Mouse (Mus musculus): ENCODE measurements around the gene Smu1. TPM values are rescaled to one million over a fixed set of nuclear protein-coding genes. Genes with fewer than 3 reads are reported as not detected.
A peak's percentile ranks its signal among the peaks of the same experiment; 100 is the strongest.

Smu1 gene
- polyA plus RNA-seq, 1 experiment from 2014 or later, result 159 TPM

DNA sequence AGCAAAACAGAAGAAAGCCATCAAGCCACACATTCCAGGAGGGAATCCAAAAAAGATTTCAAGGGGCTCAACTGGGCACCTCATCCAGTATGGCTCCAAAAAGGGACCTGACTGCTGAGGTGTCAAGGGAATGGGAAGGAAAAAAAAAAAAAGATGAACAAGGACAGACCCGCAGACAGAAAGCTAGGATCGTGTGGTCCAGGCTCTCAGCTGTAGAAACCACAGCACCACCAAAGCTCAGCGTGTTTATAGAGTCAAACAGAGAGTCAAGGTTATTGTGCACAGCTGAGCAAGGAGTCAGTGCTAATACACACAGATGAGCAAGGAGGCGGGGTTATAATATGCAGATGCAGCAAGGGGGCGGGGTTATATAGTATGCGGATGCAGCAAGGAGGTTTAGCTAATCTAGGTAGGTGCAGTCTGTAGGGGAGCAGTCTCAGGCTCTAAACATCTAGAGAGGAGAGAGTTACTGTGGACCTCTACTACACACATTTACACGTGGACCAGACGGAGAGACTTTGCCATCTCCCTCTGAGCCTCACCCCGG is 28.0 kb upstream of the Smu1 start:
- ATAC-seq (ENCODE audit: insufficient number of reproducible peaks, insufficient read depth, low FRiP score, low TSS enrichment, low read depth), result no peak
- Histone ChIP-seq H3K9ac (replicated peaks) (no peak overlapping the region), H3K36me3 (no peaks in the 10 kb centered on the region), H3K27me3 (no peaks in the 10 kb centered on the region), H3K4me3 (replicated peaks) (no peak overlapping the region), H3K27ac (no peak overlapping the region), H3K4me1 (replicated peaks) (peaks cover 14% of the 10 kb centered on the region), H3K9me3 (no peaks in the 10 kb centered on the region), H3K4me2 (no peak overlapping the region)
- WGBS, result 81% methylated on average over 9 of the region's 9 CpGs

DNA sequence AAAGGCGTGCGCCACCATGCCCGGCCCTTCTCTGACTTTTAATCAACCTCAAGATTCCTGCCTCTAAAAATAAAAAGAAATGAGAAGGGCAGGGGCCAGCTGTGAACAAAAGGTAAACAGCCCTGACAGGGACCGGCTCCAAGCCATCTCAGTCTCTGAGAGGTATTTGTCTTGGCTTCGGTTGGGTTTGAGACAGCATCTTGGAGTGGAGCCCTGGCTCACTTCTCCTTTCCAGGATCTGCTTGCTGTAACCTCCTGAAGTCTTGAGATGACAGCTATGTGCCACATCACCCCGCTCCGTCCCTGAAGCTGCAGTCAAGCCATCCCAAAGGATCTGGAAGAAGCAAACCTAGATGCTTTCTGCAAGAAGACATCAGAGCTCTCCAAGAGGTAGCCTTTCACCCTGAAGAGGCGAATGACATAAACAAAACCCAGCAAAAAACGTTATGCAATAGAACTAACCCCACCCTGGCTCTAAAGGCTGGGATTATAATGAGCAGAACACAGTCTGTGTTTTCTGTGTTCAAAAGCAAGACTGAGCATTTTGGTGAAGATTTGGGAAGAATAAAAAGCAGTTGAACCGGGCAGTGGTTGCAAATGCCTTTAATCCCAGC is 26.9 kb upstream of the Smu1 start:
- no peak overlapping the region for H3K9ac ChIP-seq (replicated peaks)
- WGBS, result 87% methylated on average over 10 of the region's 10 CpGs
- no peaks in the 10 kb centered on the region for H3K9me3 ChIP-seq
- H3K27ac ChIP-seq, result no peak overlapping the region
- no peaks in the 10 kb centered on the region for H3K27me3 ChIP-seq
- no peak for ATAC-seq (ENCODE audit: insufficient number of reproducible peaks, insufficient read depth, low FRiP score, low TSS enrichment, low read depth)
- H3K4me3 ChIP-seq (replicated peaks), result no peak overlapping the region
- peaks cover 14% of the 10 kb centered on the region for H3K4me1 ChIP-seq (replicated peaks)
- H3K36me3 ChIP-seq, result no peaks in the 10 kb centered on the region
- no peak overlapping the region for H3K4me2 ChIP-seq

DNA sequence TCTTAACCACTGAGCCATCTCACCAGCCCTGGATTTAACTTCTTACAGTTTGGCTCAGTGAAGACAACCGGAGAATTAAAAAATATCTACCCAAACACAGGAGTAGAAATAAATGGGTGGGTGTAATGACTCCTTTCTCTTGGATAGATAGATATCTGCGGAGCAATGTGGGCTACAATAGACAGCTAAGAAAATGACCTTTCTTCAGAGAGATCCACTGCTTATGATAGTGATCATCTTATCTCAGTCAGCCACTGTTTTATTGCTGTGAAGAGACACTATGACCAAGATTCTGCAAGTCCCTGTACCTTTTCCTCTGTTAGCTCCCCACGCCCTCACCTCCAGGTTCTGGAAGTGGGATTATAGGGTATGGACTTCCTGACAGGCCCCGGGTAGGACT is 25.3 kb upstream of the Smu1 start:
- Histone ChIP-seq H3K4me2 (no peak overlapping the region), H3K4me3 (replicated peaks) (no peak overlapping the region), H3K9me3 (no peaks in the 10 kb centered on the region), H3K9ac (replicated peaks) (no peak overlapping the region), H3K4me1 (replicated peaks) (peaks cover 14% of the 10 kb centered on the region), H3K36me3 (no peaks in the 10 kb centered on the region), H3K27me3 (no peaks in the 10 kb centered on the region), H3K27ac (no peak overlapping the region)
- WGBS, result 96% methylated on average over 4 of the region's 4 CpGs
- no peak for ATAC-seq (ENCODE audit: insufficient number of reproducible peaks, insufficient read depth, low FRiP score, low TSS enrichment, low read depth)

DNA sequence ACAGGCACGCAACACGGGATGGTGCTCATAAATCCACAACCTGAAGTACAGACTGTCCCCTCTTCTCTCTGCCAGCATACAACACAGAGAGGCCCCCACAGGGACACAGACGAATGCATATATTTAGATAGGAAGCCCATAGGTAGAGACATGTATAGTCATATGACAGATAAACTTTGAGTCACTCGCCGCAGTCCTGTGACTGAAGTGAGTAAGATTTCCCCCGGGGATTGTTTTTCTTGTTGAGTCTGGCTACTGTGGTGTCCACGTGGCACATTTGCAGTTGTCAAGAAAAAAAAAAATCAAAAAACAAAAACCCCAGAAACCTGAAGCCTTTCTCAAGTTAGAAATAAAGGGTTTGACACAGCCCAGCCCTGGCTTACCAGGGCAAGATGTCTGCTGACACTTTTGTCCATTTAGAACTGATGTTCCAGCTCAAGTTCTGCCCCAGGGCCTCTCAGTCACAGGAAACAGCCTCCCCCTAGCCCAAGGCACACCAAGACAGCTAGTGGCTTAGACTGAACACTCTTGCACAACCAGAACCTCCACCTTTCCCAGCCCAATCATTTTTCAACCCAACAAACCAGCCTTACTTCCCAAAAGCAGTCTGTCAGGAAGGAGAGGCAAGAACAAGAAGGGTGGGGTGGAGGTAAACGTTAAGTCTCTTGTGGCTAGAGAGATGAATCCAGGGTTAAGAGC is 24.2 kb upstream of the Smu1 start:
- Histone ChIP-seq H3K36me3 (no peaks in the 10 kb centered on the region), H3K9ac (replicated peaks) (no peak overlapping the region), H3K27me3 (no peaks in the 10 kb centered on the region), H3K4me1 (replicated peaks) (peaks cover 14% of the 10 kb centered on the region), H3K4me2 (no peak overlapping the region), H3K27ac (no peak overlapping the region), H3K4me3 (replicated peaks) (no peak overlapping the region), H3K9me3 (no peaks in the 10 kb centered on the region)
- 54% methylated on average over 8 of the region's 8 CpGs for WGBS
- no peak for ATAC-seq (ENCODE audit: insufficient number of reproducible peaks, insufficient read depth, low FRiP score, low TSS enrichment, low read depth)

DNA sequence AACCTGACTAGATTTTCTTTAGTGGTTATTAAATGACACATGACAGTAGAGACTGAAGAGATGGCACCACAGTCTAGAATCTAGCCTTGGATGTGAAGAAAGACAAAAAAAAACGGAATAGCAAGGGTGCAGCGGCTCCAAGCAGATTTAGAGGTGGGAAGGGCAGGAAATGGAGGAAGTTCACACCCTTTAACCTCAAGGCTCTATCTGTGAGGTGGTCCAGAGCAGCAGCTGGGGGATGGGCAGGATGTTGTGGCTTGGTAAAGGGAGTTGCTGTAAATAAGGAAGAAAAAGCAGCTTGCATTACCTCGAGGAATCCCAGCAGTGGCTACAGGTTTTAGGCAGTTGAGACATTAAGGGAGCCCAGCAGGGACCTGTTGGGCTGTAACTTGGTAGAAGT is 23.4 kb upstream of the Smu1 start:
- WGBS, result 4% methylated on average over 3 of the region's 3 CpGs
- no peak overlapping the region for H3K27ac ChIP-seq

DNA sequence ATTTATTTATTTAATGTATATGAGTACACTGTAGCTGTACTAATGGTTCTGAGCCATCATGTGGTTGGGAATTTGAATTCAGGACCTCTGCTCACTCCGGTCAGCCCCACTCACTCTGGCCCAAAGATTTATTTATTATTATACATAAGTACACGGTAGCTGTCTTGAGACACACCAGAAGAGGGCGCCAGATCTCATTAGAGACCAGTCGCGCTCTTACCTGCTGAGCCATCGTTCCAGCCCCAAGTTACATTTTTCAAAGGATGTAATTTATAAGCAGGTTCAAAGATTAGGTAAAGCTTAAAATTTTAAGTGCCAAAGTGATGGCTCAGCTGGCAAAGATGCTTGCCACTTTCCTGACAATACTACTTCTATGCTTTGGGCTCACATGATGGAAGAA is 20.9 kb upstream of the Smu1 start:
- peaks cover 26% of the 10 kb centered on the region for H3K4me1 ChIP-seq (replicated peaks)
- H3K27me3 ChIP-seq, result no peaks in the 10 kb centered on the region
- H3K4me3 ChIP-seq (replicated peaks), result no peak overlapping the region
- no peaks in the 10 kb centered on the region for H3K36me3 ChIP-seq
- no peaks in the 10 kb centered on the region for H3K9me3 ChIP-seq
- WGBS, result 88% methylated on average over 6 of the region's 6 CpGs
- no peak overlapping the region for H3K4me2 ChIP-seq
- H3K9ac ChIP-seq (replicated peaks), result no peak overlapping the region
- H3K27ac ChIP-seq, result no peak overlapping the region
- no peak for ATAC-seq (ENCODE audit: insufficient number of reproducible peaks, insufficient read depth, low FRiP score, low TSS enrichment, low read depth)

More for the DNA sequence above, 23.4 kb upstream of the Smu1 start:
- H3K4me2 ChIP-seq, result no peak overlapping the region
- no peaks in the 10 kb centered on the region for H3K36me3 ChIP-seq
- H3K4me1 ChIP-seq (replicated peaks), result peaks cover 14% of the 10 kb centered on the region
- no peaks in the 10 kb centered on the region for H3K9me3 ChIP-seq
- no peak overlapping the region for H3K9ac ChIP-seq (replicated peaks)
- no peak overlapping the region for H3K4me3 ChIP-seq (replicated peaks)
- H3K27me3 ChIP-seq, result no peaks in the 10 kb centered on the region
- ATAC-seq (ENCODE audit: insufficient number of reproducible peaks, insufficient read depth, low FRiP score, low TSS enrichment, low read depth), result no peak

DNA sequence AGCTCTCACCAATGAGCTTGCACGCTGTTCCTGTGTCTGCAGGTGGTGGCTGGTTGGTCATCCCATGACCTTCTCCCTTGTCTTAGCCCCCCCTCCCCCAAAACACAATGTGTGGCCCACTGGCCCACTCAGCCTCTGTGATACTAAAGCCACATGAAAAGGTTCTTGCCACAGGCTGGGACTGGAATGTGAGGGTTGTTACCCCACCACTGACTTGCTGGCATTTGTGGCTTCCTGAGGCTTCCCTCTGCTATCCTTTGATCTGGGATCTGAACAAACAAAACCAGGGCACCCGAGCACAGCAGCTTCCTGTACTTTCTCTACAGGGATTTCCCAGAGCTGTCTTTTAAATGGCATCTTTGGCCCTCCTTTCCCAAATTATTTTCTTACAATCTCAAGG is 19.4 kb upstream of the Smu1 start:
- H3K9me3 ChIP-seq, result no peaks in the 10 kb centered on the region
- H3K27ac ChIP-seq, result 0 out of 2 replicates have a peak overlapping the region, but pooled peaks have one; percentile 7
- no peak overlapping the region for H3K4me3 ChIP-seq (replicated peaks)
- no peak overlapping the region for H3K9ac ChIP-seq (replicated peaks)
- H3K4me2 ChIP-seq, result no peak overlapping the region
- no peaks in the 10 kb centered on the region for H3K27me3 ChIP-seq
- 25% methylated on average over 2 of the region's 2 CpGs for whole genome bisulfite sequencing
- H3K4me1 ChIP-seq (replicated peaks), result peaks cover 27% of the 10 kb centered on the region
- no peak for ATAC-seq (ENCODE audit: insufficient number of reproducible peaks, insufficient read depth, low FRiP score, low TSS enrichment, low read depth)
- H3K36me3 ChIP-seq, result no peaks in the 10 kb centered on the region

DNA sequence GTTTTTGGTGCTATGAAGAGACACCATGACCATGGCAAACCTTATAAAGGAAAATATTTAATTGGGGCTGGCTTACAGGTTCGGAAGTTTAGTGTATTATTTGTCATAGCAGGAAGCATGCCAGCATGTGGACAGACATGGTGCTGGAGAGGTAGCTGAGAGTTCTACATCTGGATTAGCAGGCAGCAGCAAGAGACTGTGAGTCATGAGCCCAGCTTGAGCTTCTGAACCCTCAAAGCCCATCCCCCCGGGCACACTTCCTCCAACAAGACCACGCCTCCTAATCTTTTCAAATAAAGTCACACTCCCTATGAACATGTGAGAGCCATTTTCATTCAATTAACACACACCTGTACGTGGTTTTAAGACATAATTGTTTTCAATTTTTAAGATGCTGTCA is 18.7 kb upstream of the Smu1 start:
- Histone ChIP-seq H3K27ac (no peak overlapping the region), H3K9ac (replicated peaks) (no peak overlapping the region), H3K36me3 (no peaks in the 10 kb centered on the region), H3K4me1 (replicated peaks) (peaks cover 21% of the 10 kb centered on the region), H3K4me3 (replicated peaks) (no peak overlapping the region), H3K9me3 (no peaks in the 10 kb centered on the region), H3K27me3 (no peaks in the 10 kb centered on the region), H3K4me2 (no peak overlapping the region)
- ATAC-seq (ENCODE audit: insufficient number of reproducible peaks, insufficient read depth, low FRiP score, low TSS enrichment, low read depth), result no peak
- 66% methylated on average over 4 of the region's 4 CpGs for WGBS

DNA sequence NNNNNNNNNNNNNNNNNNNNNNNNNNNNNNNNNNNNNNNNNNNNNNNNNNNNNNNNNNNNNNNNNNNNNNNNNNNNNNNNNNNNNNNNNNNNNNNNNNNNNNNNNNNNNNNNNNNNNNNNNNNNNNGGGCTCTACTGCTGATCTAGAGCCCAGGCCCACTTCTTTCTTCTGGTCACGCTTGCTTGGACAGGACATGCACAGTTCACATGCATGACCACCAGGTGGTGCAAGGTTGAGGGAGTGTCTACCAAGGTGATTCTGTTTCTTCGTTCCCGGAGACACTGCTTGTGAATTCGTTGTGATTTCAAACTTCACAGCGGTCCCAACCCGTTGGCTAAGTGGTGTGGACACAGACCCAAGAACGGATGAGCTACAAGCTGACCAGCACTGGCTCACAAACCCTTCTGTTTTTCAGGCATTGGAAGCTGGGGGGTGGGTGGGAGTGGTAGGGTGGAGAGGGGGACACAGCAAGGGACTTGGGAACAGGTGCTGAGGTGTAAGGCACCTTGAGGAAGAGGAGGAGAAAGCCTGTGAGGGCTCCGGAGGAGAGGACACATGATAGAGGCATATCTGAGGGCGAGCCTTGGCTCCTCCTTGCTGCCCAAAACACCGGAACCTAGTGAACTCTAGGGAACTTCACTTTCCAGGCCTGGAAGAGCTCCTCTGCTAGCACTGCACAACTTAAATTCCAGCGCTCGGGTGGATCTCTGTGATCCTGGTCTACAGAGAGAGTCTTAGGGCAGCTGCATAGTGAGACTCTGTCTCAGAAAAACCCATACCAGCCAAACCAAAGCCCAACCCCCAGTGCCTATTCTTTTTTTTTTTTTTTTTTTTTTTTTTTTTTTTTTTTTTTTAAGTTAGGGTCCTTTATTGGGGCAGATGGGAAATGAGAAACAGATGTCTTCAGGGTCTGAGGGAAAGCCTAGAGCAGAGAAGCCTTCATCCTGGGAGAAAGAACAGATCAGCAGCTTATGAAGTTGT is 16.8 kb upstream of the Smu1 start:
- Histone ChIP-seq H3K27me3 (no peaks in the 10 kb centered on the region), H3K4me3 (replicated peaks) (peak overlapping the region; percentile 26), H3K4me2 (peak overlapping the region; percentile 64), H3K4me1 (replicated peaks) (peaks cover 16% of the 10 kb centered on the region), H3K27ac (peak overlapping the region; percentile 82; the same call in 1 of the 2 replicates), H3K9ac (replicated peaks) (peak overlapping the region; percentile 34; the same call in 1 of the 2 replicates), H3K9me3 (no peaks in the 10 kb centered on the region), H3K36me3 (no peaks in the 10 kb centered on the region)
- WGBS, result 5% methylated on average over 12 of the region's 12 CpGs
- peak; percentile 50 for ATAC-seq (ENCODE audit: insufficient number of reproducible peaks, insufficient read depth, low FRiP score, low TSS enrichment, low read depth)

DNA sequence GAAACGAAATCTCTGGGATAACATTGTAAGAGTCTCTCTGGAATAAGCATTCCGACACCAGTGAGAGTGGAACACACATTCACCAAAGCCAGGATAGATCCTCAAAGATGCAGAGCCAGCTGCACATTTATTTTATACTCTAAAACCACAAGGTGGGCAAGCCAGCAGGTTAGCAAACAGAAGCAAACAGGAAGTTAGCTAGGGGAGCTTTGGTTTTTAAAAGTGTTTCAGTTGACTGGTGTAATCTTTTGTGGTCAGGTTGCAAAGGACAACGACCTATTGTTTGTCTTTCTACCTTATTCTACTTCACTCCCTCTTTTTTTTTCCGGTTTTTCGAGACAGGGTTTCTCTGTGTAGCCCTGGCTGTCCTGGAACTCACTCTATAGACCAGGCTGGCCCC is 2.2 kb upstream of the Smu1 start:
- Histone ChIP-seq H3K36me3 (peaks cover 10% of the 10 kb centered on the region), H3K4me3 (replicated peaks) (no peak overlapping the region), H3K4me2 (no peak overlapping the region), H3K9ac (replicated peaks) (no peak overlapping the region), H3K9me3 (no peaks in the 10 kb centered on the region), H3K27ac (no peak overlapping the region), H3K4me1 (replicated peaks) (peaks cover 3% of the 10 kb centered on the region; the same call in 1 of the 2 replicates), H3K27me3 (peaks cover 3% of the 10 kb centered on the region; the same call in 1 of the 2 replicates)
- WGBS, result 53% methylated on average over 5 of the region's 5 CpGs
- no peak for ATAC-seq (ENCODE audit: insufficient number of reproducible peaks, insufficient read depth, low FRiP score, low TSS enrichment, low read depth)
